Mouse (Mus musculus) heart, postnatal 0 days (tissue): ENCODE measurements at regions not wholly inside any gene's neighbourhood (a gene's known extent, or its start where the extent isn't known, plus 50 kb on each side); places are given as distances from the start of the nearest gene placed in this dataset.

Experiments used
- CTCF ChIP-seq: IDR thresholded peaks from 2 replicates; pipeline ENCODE4 v1.5.1; 2016; ENCODE audit warnings: antibody characterized with exemption, control low read depth, low read depth
- EP300 ChIP-seq: IDR thresholded peaks from 2 replicates; pipeline ENCODE4 v1.6.1; 2016; ENCODE audit warnings: antibody characterized with exemption, low read depth

DNA sequence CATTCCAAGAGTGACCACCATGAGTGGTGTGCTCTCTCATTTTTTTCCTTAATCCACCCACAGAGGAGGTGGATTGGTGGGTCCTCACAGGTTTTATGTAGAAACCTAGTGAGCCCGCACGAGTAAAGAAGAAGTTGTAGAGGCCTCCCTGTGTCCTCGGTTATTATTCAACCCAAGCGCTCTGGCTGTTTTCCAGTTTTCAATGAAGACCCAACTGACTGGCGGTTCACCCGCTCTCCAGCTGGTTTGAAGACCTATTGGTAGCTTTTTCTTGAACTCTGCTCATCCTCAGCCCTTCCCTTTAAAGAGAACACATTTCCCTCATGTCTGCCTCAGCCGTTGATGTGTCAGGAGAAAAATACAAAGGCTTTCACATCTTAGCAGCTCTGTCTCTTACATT lies 196.7 kb upstream of the Pou3f3 start:
- TF ChIP-seq EP300: no peak
- no peak for TF ChIP-seq CTCF
